Mouse (Mus musculus) E14TG2a.4 (cell line): ENCODE results near the gene Dhx15.
A peak's percentile ranks its signal among the peaks of the same experiment; 100 is the strongest.

Experiments
- H3K27me3 ChIP-seq: 2 replicates; pipeline ENCODE4 v1.6.1; 2014; ENCODE audit warnings: low read length, control low read depth; ENCODE audit not compliant: insufficient read depth
- H3K36me3 ChIP-seq: 2 replicates; pipeline ENCODE4 v1.6.1; 2014; ENCODE audit warnings: low read length, control low read depth; ENCODE audit not compliant: insufficient read depth
- H3K4me1 ChIP-seq: replicated peaks from 2 replicates; pipeline ENCODE4 v1.6.1; 2014; ENCODE audit warnings: low read depth, low read length, control low read depth
- H3K4me3 ChIP-seq: replicated peaks from 2 replicates; pipeline ENCODE4 v1.5.1; 2014; ENCODE audit warnings: mild to moderate bottlenecking, low read length
- H3K9me3 ChIP-seq: 2 replicates; pipeline ENCODE4 v1.6.1; 2014; ENCODE audit warnings: low read length, control low read depth
- CTCF ChIP-seq: conservative IDR thresholded peaks from 2 replicates; pipeline ENCODE4 v1.5.1; 2014; ENCODE audit warnings: low read length
- NANOG ChIP-seq: IDR thresholded peaks from 2 replicates; pipeline ENCODE4 v1.6.1; 2014; ENCODE audit warnings: borderline replicate concordance, low read length, mixed read lengths
- POU5F1 ChIP-seq: IDR thresholded peaks from 2 replicates; pipeline ENCODE4 v1.6.1; 2014; ENCODE audit warnings: low read length, borderline replicate concordance

Dhx15 gene

DNA sequence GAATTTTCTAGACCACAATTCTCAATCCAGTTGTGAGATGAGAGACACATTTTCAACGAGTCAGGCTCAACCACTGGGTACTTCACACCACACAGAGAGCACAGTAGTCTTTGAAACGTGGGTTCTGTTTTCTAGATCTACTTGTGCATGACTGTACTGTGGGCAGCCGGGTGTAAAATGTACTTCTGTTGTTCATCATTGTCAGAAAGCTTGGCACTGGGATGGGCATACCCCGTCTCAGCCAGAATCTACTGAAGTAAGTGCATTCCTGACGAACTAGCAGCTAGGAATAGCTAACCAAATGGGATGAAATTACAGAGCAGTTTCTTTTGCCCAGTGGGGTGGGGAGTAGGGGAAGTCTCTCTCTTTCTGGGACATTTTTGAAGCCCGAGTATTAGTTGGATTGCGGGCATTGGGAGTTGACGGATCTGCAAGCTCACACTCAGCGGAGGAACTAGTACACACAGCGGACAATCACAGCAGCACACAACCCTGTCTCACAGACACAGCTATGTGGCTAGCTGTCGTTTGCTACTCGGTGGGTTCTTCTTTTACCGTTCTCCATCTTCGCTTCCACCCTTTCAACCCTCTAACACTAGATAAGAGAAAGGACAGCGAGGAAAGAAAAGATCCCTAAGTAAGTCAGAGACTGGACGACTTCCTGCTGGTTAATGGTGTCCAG lies 54.7 kb downstream of the Dhx15 start:
- TF ChIP-seq NANOG (no peak), POU5F1 (no peak), CTCF (no peak)
- H3K9me3 ChIP-seq = no peaks in the 10 kb centered on the region
- H3K4me3 ChIP-seq = no peak overlapping the region
- no peaks in the 10 kb centered on the region for H3K27me3 ChIP-seq
- H3K4me1 ChIP-seq = peaks cover 14% of the 10 kb centered on the region
- peaks cover 39% of the 10 kb centered on the region for H3K36me3 ChIP-seq

DNA sequence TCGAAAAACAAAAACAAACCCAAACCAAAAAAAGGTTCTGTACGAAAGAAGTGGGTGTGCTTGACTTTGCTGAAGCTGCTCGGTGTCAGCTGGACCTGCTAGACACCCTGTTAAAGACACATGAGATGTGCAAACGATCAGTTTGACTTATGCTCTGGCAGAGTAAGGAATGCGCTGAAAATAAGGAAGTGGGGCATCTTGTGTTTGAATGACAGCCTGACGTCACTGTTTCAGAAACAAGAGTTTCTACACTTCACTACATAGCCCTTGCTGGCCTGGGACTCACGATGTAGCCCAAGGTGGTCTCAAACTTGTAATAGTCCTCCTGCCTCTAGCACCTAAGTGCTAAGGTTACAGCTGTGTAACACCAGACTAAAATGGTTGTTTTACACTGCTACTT lies 57.5 kb downstream of the Dhx15 start:
- no peaks in the 10 kb centered on the region for H3K27me3 ChIP-seq
- no peak overlapping the region for H3K4me3 ChIP-seq
- H3K4me1 ChIP-seq = peaks cover 3% of the 10 kb centered on the region
- H3K9me3 ChIP-seq = no peaks in the 10 kb centered on the region
- TF ChIP-seq NANOG (no peak), CTCF (no peak), POU5F1 (no peak)
- peaks cover 12% of the 10 kb centered on the region for H3K36me3 ChIP-seq

DNA sequence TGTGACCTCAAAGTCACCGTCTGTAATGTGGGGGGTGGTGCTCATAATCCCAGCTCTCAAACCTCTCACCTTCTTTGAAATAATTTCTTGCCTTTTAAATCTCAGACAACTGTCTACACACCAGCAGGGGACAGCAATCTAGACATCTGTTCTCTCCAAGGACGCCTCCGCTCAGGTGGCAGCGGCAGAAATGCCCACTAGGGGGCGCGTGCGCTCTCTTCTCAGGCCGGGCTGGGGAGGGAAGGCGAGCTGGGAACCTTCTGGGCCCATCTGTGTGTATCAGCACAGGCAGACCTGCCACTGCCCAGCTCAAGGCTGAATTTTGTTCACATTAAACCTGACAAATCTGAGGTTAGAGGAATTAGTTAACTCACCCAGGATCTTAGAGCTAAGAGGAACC lies 58.2 kb downstream of the Dhx15 start:
- 0 out of 2 replicates have a peak overlapping the region, but pooled peaks have one; percentile 17 for H3K4me3 ChIP-seq
- TF ChIP-seq POU5F1 (no peak), CTCF (peak; percentile 95), NANOG (no peak)
- H3K9me3 ChIP-seq = no peaks in the 10 kb centered on the region
- no peaks in the 10 kb centered on the region for H3K27me3 ChIP-seq
- H3K4me1 ChIP-seq = peaks cover 3% of the 10 kb centered on the region
- peaks cover 4% of the 10 kb centered on the region for H3K36me3 ChIP-seq

DNA sequence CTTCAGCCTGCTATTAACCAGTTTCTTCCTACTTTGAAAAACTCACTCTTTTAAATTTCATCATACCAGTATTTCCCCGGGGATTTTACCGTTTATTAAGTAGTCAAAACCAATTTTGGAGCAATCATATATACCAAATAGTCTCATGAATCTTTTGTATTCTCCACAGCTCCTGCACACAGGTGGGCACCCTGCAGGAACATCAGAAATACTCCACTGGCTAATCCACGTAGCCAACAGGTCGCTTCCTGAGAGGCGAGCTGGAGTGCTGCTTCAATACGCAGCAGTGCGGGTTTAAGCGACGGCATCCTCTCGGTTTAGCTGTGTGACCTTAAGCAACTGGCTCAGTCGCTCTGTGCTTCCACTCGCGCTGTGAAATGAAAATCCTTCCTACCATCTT lies 58.9 kb downstream of the Dhx15 start:
- Histone ChIP-seq H3K9me3 (no peaks in the 10 kb centered on the region), H3K36me3 (no peaks in the 10 kb centered on the region), H3K4me1 (peaks cover 3% of the 10 kb centered on the region), H3K4me3 (no peak overlapping the region), H3K27me3 (no peaks in the 10 kb centered on the region)
- no peak for TF ChIP-seq NANOG
- TF ChIP-seq CTCF = no peak
- no peak for TF ChIP-seq POU5F1

DNA sequence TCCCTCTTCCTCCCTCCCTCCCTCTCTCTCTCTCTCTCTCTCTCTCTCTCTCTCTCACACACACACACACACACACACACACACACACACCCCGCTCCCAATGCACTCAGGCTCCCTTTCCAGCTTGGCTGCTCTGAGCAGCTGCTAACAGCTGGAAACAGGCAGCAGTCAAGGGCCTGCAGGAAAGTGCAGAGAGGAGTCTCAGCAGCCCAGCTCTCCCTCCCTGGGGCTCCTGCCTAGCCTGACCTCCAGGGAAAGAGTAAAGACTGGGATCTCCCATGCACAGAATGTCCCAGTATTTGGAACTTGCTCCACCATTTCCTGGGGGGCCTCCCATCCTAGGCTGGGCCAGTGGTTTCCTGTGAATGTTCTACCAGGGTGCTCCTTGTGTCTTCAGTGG lies 59.8 kb downstream of the Dhx15 start:
- Histone ChIP-seq H3K9me3 (no peaks in the 10 kb centered on the region), H3K27me3 (no peaks in the 10 kb centered on the region), H3K4me3 (no peak overlapping the region), H3K36me3 (no peaks in the 10 kb centered on the region), H3K4me1 (peaks cover 3% of the 10 kb centered on the region)
- no peak for TF ChIP-seq NANOG
- TF ChIP-seq CTCF = no peak
- no peak for TF ChIP-seq POU5F1

DNA sequence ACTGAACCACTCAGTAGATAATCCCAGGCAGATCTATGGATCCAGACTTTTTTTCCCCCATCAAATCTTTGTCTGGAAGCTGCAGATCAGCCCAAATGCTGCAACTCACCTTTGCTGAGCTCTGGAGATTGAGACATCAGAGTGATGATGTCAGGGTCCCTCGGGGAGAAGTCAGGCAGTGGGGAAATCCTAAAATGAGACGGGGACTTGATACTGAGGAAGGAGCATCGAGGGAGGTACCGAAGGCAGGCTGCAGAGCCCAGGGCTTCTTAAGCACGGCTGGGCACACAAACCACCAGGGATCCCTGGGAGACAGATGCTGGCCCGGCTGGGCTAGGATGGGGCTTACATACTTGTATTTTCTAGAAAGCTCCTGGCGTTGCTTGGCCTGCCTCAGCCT lies 64.1 kb downstream of the Dhx15 start:
- Histone ChIP-seq H3K4me1 (no peaks in the 10 kb centered on the region), H3K4me3 (no peak overlapping the region), H3K9me3 (no peaks in the 10 kb centered on the region), H3K27me3 (0 out of 2 replicates have a peak, but pooled peaks cover 5% of the 10 kb centered on the region), H3K36me3 (no peaks in the 10 kb centered on the region)
- TF ChIP-seq CTCF (no peak), POU5F1 (no peak), NANOG (no peak)

DNA sequence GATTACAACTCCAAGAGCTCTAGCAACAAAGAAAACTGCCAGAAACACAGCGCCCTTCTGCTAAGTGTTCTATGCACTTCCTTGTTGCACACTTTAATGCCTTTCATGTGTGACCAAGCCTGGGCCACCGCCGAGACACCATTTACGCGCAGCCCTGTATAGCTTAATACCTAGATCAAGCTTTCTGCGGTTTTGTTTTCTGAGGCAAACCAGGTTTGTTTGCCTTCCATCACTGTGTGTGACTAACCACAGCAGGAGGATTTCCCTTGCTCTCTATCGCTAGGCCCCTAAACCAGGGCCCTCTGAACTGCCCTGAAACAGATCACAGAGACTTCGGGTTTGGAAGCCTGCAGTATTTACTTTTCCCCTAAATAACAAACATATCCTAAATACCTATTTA lies 64.5 kb downstream of the Dhx15 start:
- TF ChIP-seq CTCF (no peak), POU5F1 (no peak), NANOG (no peak)
- H3K9me3 ChIP-seq = no peaks in the 10 kb centered on the region
- no peak overlapping the region for H3K4me3 ChIP-seq
- no peaks in the 10 kb centered on the region for H3K36me3 ChIP-seq
- H3K27me3 ChIP-seq = 0 out of 2 replicates have a peak, but pooled peaks cover 5% of the 10 kb centered on the region
- no peaks in the 10 kb centered on the region for H3K4me1 ChIP-seq

DNA sequence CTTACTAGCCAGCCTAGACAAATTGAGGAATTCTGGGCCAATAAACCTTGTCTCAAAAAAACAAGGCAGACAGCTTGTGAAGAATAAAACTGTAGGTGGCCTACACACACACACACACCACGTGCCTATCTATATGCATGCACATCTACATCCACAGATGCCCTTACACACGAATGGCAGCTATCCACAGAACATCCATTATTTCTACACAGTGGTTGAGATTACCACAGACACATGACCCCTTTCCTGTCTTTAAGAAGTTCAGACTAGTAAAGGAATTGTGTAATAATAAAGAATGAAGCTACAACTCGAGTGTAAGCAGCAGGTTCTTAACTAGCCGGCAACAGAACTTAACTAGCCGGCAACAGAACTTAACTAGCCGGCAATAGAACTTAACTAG lies 68.2 kb downstream of the Dhx15 start:
- TF ChIP-seq POU5F1 (no peak), NANOG (no peak), CTCF (no peak)
- Histone ChIP-seq H3K9me3 (no peaks in the 10 kb centered on the region), H3K36me3 (no peaks in the 10 kb centered on the region), H3K4me1 (no peaks in the 10 kb centered on the region), H3K4me3 (no peak overlapping the region), H3K27me3 (peaks cover 22% of the 10 kb centered on the region)

DNA sequence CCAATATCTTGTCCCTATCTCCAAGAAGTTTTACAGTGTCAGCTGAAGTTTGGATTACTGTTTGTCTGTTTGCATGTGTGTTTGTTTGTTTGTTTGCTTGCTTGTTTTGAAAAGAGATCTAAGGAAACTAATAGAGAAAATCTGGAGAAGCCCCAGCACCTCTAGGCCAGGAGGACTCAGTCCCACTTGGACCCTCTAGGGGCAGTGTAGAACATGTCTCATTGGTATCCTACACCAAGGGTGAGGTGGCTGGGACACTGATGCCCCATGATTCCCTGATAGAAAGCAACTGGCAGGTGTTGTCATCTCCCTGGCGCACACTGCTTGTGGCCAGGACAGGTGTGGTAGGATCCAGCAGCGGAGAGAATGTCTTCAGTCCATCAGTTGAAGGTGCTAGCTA lies 70.5 kb downstream of the Dhx15 start:
- H3K4me1 ChIP-seq = peaks cover 10% of the 10 kb centered on the region; the same call in 1 of the 2 replicates
- H3K4me3 ChIP-seq = no peak overlapping the region
- TF ChIP-seq POU5F1 (no peak), CTCF (peak; percentile 43)
- H3K36me3 ChIP-seq = no peaks in the 10 kb centered on the region
- H3K27me3 ChIP-seq = peaks cover 39% of the 10 kb centered on the region
- H3K9me3 ChIP-seq = no peaks in the 10 kb centered on the region
